9 mouse cellular contexts compared by ENCODE assay signal in the genomic region with DNA sequence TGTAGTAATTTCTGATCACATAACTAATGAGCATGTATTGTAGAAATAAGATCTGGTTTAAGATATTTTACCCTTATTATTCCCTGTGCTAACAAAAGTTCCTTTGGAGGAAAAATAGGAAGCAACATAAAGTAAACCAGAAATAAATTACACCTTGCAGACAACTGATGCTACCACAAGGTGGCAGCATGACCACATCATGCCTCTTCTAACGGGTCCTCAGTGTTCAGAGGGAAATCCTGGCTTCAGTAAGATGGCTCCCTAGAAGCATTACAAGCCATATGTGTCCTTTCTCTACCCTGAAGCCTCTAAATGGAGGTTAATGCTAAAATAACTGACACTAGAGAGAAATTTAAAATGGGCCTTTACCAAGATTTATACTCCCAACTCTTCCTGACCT. TPM values are rescaled to one million over a fixed set of nuclear protein-coding genes. Genes with fewer than 3 reads are reported as not detected.
A peak's percentile ranks its signal among the peaks of the same experiment; 100 is the strongest.
DNase-seq lines count a peak whose midpoint lies in the region; ATAC-seq and TF ChIP-seq lines count a peak whose summit lies in the region.
"Had no signal": no experiment of that assay in that cellular context is flagged by ENCODE, and none has a peak within 500 bp of the region (broad histone marks: within the 10 kb centered on the region; RNA-seq: fewer than 3 reads in every experiment).

No protein-coding gene starts in this region.

- H3K9ac ChIP-seq in hindbrain, postnatal 0 days (replicated peaks; ENCODE audit: low read length), result no peak overlapping the region
- H3K9ac ChIP-seq in midbrain, embryonic 13.5 days (replicated peaks), result no peak overlapping the region
- no peak overlapping the region for H3K9ac ChIP-seq in stomach, postnatal 0 days (ENCODE audit: low read length)

- intact Hi-C loops in left cerebral cortex, adult 2 months (cut with DNase I), result loop anchor here (1.0 kb wide), 1 partner anchor 70 kb away; no protein-coding TSS in a partner anchor

- TF ChIP-seq POLR2A in embryonic fibroblast, embryonic 13.5 days (IDR thresholded peaks at IDR 0.05; ENCODE audit: low read depth, low read length), result no peak

- WGBS in hindbrain, postnatal 0 days, result 0% methylated on average over 1 of the region's 1 CpGs
- 2% methylated on average over 1 of the region's 1 CpGs for WGBS in midbrain, embryonic 13.5 days
- 4% methylated on average over 1 of the region's 1 CpGs for WGBS in stomach, postnatal 0 days

- TF ChIP-seq EP300 in stomach, postnatal 0 days (optimal IDR thresholded peaks at IDR 0.05), result no peak

- H3K4me1 ChIP-seq in embryonic fibroblast, embryonic 13.5 days (ENCODE audit: control insufficient read depth, insufficient read depth, low read length), result no peaks in the 10 kb centered on the region
- H3K4me1 ChIP-seq in hindbrain, postnatal 0 days (ENCODE audit: insufficient read depth, low read length), result no peaks in the 10 kb centered on the region
- no peaks in the 10 kb centered on the region for H3K4me1 ChIP-seq in midbrain, embryonic 13.5 days (replicated peaks)
- H3K4me1 ChIP-seq in stomach, postnatal 0 days (replicated peaks; ENCODE audit: control insufficient read depth, insufficient read depth), result no peaks in the 10 kb centered on the region

- no peak overlapping the region for H3K4me3 ChIP-seq in embryonic fibroblast, embryonic 13.5 days (ENCODE audit: insufficient read depth, low read length)
- H3K4me3 ChIP-seq in hindbrain, postnatal 0 days (ENCODE audit: low read length), result no peak overlapping the region
- no peak overlapping the region for H3K4me3 ChIP-seq in left cerebral cortex, adult 2 months
- no peak overlapping the region for H3K4me3 ChIP-seq in midbrain, embryonic 13.5 days (replicated peaks)
- H3K4me3 ChIP-seq in stomach, postnatal 0 days (ENCODE audit: low read depth, low read length), result no peak overlapping the region

- no peaks in the 10 kb centered on the region for H3K36me3 ChIP-seq in hindbrain, postnatal 0 days (ENCODE audit: insufficient read depth, low read length)
- no peaks in the 10 kb centered on the region for H3K36me3 ChIP-seq in midbrain, embryonic 13.5 days
- no peaks in the 10 kb centered on the region for H3K36me3 ChIP-seq in stomach, postnatal 0 days (ENCODE audit: control insufficient read depth, insufficient read depth, low read length)

- peak; percentile 64; the same call in 1 of the 2 replicates for TF ChIP-seq CTCF in embryonic fibroblast, embryonic 13.5 days (IDR thresholded peaks at IDR 0.05; ENCODE audit: borderline replicate concordance, insufficient read depth, low read length)
- peak; percentile 94 for TF ChIP-seq CTCF in hindbrain, postnatal 0 days (IDR thresholded peaks at IDR 0.05; ENCODE audit: low read depth)
- peak; percentile 93 for TF ChIP-seq CTCF in left cerebral cortex, adult 2 months (IDR thresholded peaks at IDR 0.05)
- peak; percentile 92 for TF ChIP-seq CTCF in stomach, postnatal 0 days (IDR thresholded peaks at IDR 0.05; ENCODE audit: low read depth)

- no peaks in the 10 kb centered on the region for H3K9me3 ChIP-seq in hindbrain, postnatal 0 days (ENCODE audit: low read length)
- no peaks in the 10 kb centered on the region for H3K9me3 ChIP-seq in midbrain, embryonic 13.5 days
- H3K9me3 ChIP-seq in stomach, postnatal 0 days (ENCODE audit: control insufficient read depth, low read length), result no peaks in the 10 kb centered on the region

- peak; percentile 93 for ATAC-seq in hindbrain, postnatal 0 days
- ATAC-seq in midbrain, embryonic 13.5 days, result peak; percentile 92
- ATAC-seq in stomach, postnatal 0 days (ENCODE audit: low FRiP score, low TSS enrichment), result no peak

- H3K27me3 ChIP-seq in hindbrain, postnatal 0 days (ENCODE audit: insufficient read depth, low read length), result no peaks in the 10 kb centered on the region
- H3K27me3 ChIP-seq in midbrain, embryonic 13.5 days, result no peaks in the 10 kb centered on the region
- no peaks in the 10 kb centered on the region for H3K27me3 ChIP-seq in stomach, postnatal 0 days (ENCODE audit: control insufficient read depth, insufficient read depth, low read length)

- peak; percentile 14 for DNase-seq in ovary, postnatal 36 days (ENCODE audit: low spot score)
- no peak for DNase-seq in ovary, postnatal 10 days (ENCODE audit: low spot score)
- peak; percentile 74 for DNase-seq in brain, adult 2 months (ENCODE audit: low read depth, low spot score)
- peak; percentile 86 for DNase-seq in hindbrain, postnatal 0 days (ENCODE audit: low spot score)
- peak; percentile 38 to 42 for DNase-seq in left cerebral cortex, adult 2 months (ENCODE audit: extremely low spot score in 1 of 2, low spot score in 2 of 2)
- DNase-seq in stomach, postnatal 0 days (ENCODE audit: low spot score), result peak; percentile 49

- no peak overlapping the region for H3K27ac ChIP-seq in embryonic fibroblast, embryonic 13.5 days (ENCODE audit: insufficient read depth, low read length)
- H3K27ac ChIP-seq in hindbrain, postnatal 0 days, result no peak overlapping the region
- H3K27ac ChIP-seq in left cerebral cortex, adult 2 months, result no peak overlapping the region
- no peak overlapping the region for H3K27ac ChIP-seq in midbrain, embryonic 13.5 days
- no peak overlapping the region for H3K27ac ChIP-seq in stomach, postnatal 0 days (replicated peaks)

- H3K4me2 ChIP-seq in hindbrain, postnatal 0 days (ENCODE audit: low read depth, low read length), result no peak overlapping the region
- H3K4me2 ChIP-seq in midbrain, embryonic 13.5 days (replicated peaks), result no peak overlapping the region
- H3K4me2 ChIP-seq in stomach, postnatal 0 days (replicated peaks; ENCODE audit: low read depth), result no peak overlapping the region

RNA-seq across cellular contexts. Expression of a gene that starts 14.0 kb away (rescaled TPM):
- polyA plus RNA-seq in embryonic fibroblast, embryonic 13.5 days (2011; ENCODE audit: insufficient read length, low read depth, missing spikeins), result not detected in 2 replicates
- total RNA-seq in hindbrain, postnatal 0 days (2014; rRNA removed), result not detected in 2 replicates
- not detected in 2 replicates for polyA plus RNA-seq in hindbrain, postnatal 0 days (2015; fragmentation: Nextera tagmentation; extraction: Ambion mirVana)
- not detected for total RNA-seq in left cerebral cortex, adult 2 months (2021)
- polyA plus RNA-seq in midbrain, embryonic 13.5 days (2015; fragmentation: Nextera tagmentation; extraction: Ambion mirVana), result not detected in 2 replicates
- polyA plus RNA-seq in stomach, postnatal 0 days (2015; fragmentation: Nextera tagmentation; extraction: Ambion mirVana), result not detected in 2 replicates
- polyA plus RNA-seq: frontal cortex, adult 2 months had no signal

RNA-seq across cellular contexts. Expression of a gene that starts 44.3 kb away (rescaled TPM):
- polyA plus RNA-seq in embryonic fibroblast, embryonic 13.5 days (2011; ENCODE audit: insufficient read length, low read depth, missing spikeins), result not detected in 2 replicates
- not detected in 2 replicates for total RNA-seq in hindbrain, postnatal 0 days (2014; rRNA removed)
- not detected in 2 replicates for polyA plus RNA-seq in hindbrain, postnatal 0 days (2015; fragmentation: Nextera tagmentation; extraction: Ambion mirVana)
- total RNA-seq in left cerebral cortex, adult 2 months (2021), result not detected
- not detected in 2 replicates for polyA plus RNA-seq in midbrain, embryonic 13.5 days (2015; fragmentation: Nextera tagmentation; extraction: Ambion mirVana)
- not detected in 2 replicates for polyA plus RNA-seq in stomach, postnatal 0 days (2015; fragmentation: Nextera tagmentation; extraction: Ambion mirVana)
- polyA plus RNA-seq: frontal cortex, adult 2 months had no signal

RNA-seq across cellular contexts. Expression of a gene that starts 51.8 kb away (rescaled TPM):
- polyA plus RNA-seq in embryonic fibroblast, embryonic 13.5 days (2011; ENCODE audit: insufficient read length, low read depth, missing spikeins), result not detected in 2 replicates
- 0.65 and 2.6 TPM in 2 replicates for total RNA-seq in hindbrain, postnatal 0 days (2014; rRNA removed)
- polyA plus RNA-seq in hindbrain, postnatal 0 days (2015; fragmentation: Nextera tagmentation; extraction: Ambion mirVana), result 0.91 and 1.3 TPM in 2 replicates
- under 1 TPM; 0.27 to 0.30 TPM for total RNA-seq in left cerebral cortex, adult 2 months (2021)
- polyA plus RNA-seq in midbrain, embryonic 13.5 days (2015; fragmentation: Nextera tagmentation; extraction: Ambion mirVana), result 5.9 and 7.9 TPM in 2 replicates
- polyA plus RNA-seq in stomach, postnatal 0 days (2015; fragmentation: Nextera tagmentation; extraction: Ambion mirVana), result 0.05 TPM in 1 of 2 replicates, not detected in the other
